Mouse (Mus musculus) adrenal gland, adult 18-20 months (tissue): ENCODE measurements around the gene Pcbd2. TPM values are rescaled to one million over a fixed set of nuclear protein-coding genes. Genes with fewer than 3 reads are reported as not detected.

Experiments
- DNase-seq, 2 experiments: peaks; one replicate each; pipeline ENCODE4 v3.0.0; 2021 to 2022; ENCODE audit warnings: low spot score in 2 of 2
- total RNA-seq, 2 experiments: library from RNA; stranded (reverse); gene quantifications; 1 replicate in 1 of 2; 2 replicates in 1 of 2; pipeline ENCODE4 v1.2.3; 2021

The Pcbd2 gene
- total RNA-seq, 2 experiments from 2014 or later, result 75.9 to 84.6 TPM

DNA sequence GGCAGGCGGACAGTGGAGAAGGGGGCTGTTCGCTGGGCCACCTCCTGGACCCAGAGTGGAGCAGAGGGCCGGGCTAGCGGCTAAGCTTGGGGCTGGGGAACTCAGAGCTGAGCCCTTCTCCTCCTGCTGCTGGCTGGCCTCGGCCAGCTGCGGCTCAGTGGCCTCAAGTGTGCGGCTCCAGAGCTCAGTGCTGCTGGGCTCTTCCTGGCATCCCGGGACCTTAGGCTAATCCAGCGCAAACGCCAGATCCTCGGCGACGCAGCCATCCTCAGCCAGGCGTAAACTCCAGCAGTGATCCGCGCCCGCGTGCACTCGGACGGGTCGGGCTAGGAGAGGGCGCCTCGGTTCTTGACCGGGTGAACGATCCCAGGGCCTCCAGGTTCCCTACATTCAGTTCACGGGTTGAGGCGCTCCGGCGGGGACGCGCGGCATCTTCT lies 98.1 kb downstream of the Pcbd2 start:
- DNase-seq, result no peak

DNA sequence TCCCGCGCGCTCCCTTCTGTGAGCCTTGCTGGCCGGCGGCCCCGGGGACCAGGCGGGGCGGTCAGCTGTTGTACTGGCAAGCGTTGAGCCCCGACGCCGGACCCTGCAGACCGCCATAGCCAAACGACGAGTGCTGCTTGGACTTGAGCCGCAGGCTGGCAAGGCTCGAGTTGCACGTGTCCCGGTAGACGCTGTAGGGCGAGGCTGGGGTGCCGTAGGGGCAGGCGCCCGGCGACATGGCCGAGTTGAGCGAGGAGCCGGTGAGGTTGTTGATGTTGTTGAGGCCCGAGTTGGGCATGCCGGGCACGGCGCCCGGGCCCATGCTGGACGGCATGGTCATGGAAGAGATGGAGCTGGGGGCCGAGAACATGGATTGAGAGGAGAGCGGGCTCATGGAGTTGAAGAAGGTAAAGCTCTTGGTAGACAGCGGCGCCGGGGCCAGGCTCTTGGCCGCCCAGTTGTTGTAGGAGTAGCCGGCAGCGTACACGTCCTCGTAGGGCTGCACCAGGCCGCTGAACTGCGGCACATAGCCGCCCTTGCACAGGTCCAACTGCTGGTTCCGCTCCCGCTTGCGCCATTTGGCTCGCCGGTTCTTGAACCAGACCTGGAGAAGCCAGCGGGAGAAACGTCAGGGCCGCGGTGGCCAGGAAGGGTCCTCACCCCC lies 99.0 kb downstream of the Pcbd2 start:
- no peak for DNase-seq

Other genes starting within 250 kb of the Pcbd2 start
- gene Dbn1, start 239.3 kb upstream of the Pcbd2 start, total RNA-seq, result 10 to 100 TPM; 11.1 to 16.2 TPM
- 10 to 100 TPM; 11.6 to 26.8 TPM for gene Pdlim7, start 213.7 kb upstream of the Pcbd2 start, total RNA-seq
- gene Dok3, start 198.1 kb upstream of the Pcbd2 start, total RNA-seq, result 1 to 10 TPM; 5.1 to 5.3 TPM
- 10 to 100 TPM; 40.6 to 47.1 TPM for gene Ddx41, start 190.7 kb upstream of the Pcbd2 start, total RNA-seq
- gene Fam193b, start 156.2 kb upstream of the Pcbd2 start, total RNA-seq, result 10 to 100 TPM; 45.5 to 52.7 TPM
- gene Tmed9, start 153.6 kb upstream of the Pcbd2 start, total RNA-seq, result 100 to 1,000 TPM; 141 to 184 TPM
- gene B4galt7, start 127.5 kb upstream of the Pcbd2 start, total RNA-seq, result 10 to 100 TPM; 11.7 to 16.1 TPM
- gene Caml, start 104.4 kb upstream of the Pcbd2 start, total RNA-seq, result 10 to 100 TPM; 27.4 to 32.4 TPM
- gene Ddx46, start 92.3 kb upstream of the Pcbd2 start, total RNA-seq, result 10 to 100 TPM; 24.0 to 36.4 TPM
- 10 to 100 TPM; 45.9 to 56.8 TPM for gene B230219D22Rik, start 34.2 kb upstream of the Pcbd2 start, total RNA-seq
- 10 to 100 TPM; 71.2 to 73.8 TPM for gene Txndc15, start 12.7 kb upstream of the Pcbd2 start, total RNA-seq
- not detected for gene Catsper3, start 57.2 kb downstream of the Pcbd2 start, total RNA-seq
- not detected for gene Pitx1, start 108.8 kb downstream of the Pcbd2 start, total RNA-seq